Mouse (Mus musculus) thymus, adult 2 months (tissue): ENCODE results near the gene Slc1a2.

Experiments used
- CTCF ChIP-seq: fragments of 200-500 bp; IDR thresholded peaks from 2 replicates; pipeline ENCODE4 v1.5.1; 2012; ENCODE audit warnings: mild to moderate bottlenecking, control low read depth, low read length, moderate library complexity, borderline replicate concordance; ENCODE audit not compliant: control insufficient read depth, poor library complexity, insufficient read depth; ENCODE audit errors: extremely low read depth
- POLR2A ChIP-seq: fragments of 200-500 bp; IDR thresholded peaks from 2 replicates; pipeline ENCODE4 v1.6.1; 2012; ENCODE audit warnings: mild to moderate bottlenecking, low read length, control low read depth, moderate library complexity; ENCODE audit not compliant: control insufficient read depth, poor library complexity, insufficient read depth; ENCODE audit errors: extremely low read depth

GRCm38 (mm10) chr2:102700695-102701094 is 42.2 kb downstream of the Slc1a2 start:
- TF ChIP-seq CTCF: no peak
- no peak for TF ChIP-seq POLR2A
